Mouse (Mus musculus): ENCODE data around the gene Crmp1.
A peak's percentile ranks its signal among the peaks of the same experiment; 100 is the strongest.

The Crmp1 gene

GRCm38 (mm10) chr5:37298370-37298769 is 56.6 kb downstream of the Crmp1 start:
- peak; percentile 15 for DNase-seq (ENCODE audit: low spot score)

- DNase-seq (ENCODE audit: low spot score), result no peak
These were observed 68.3 kb downstream of the Crmp1 start for GRCm38 (mm10) chr5:37310026-37310425.

- DNase-seq (ENCODE audit: low spot score), result no peak
These were observed 71.4 kb downstream of the Crmp1 start for GRCm38 (mm10) chr5:37312980-37313722.

GRCm38 (mm10) chr5:37318715-37319114 is 77.0 kb downstream of the Crmp1 start:
- DNase-seq (ENCODE audit: low spot score), result no peak

- no peak for DNase-seq (ENCODE audit: low spot score)
These were observed 78.4 kb downstream of the Crmp1 start for GRCm38 (mm10) chr5:37320174-37320573.

- no peak for DNase-seq (ENCODE audit: low spot score)
These were observed 79.0 kb downstream of the Crmp1 start for GRCm38 (mm10) chr5:37320761-37321160.

GRCm38 (mm10) chr5:37326675-37327074 is 84.9 kb downstream of the Crmp1 start:
- DNase-seq (ENCODE audit: low spot score), result no peak

- no peak for DNase-seq (ENCODE audit: low spot score)
These were observed 88.9 kb downstream of the Crmp1 start for GRCm38 (mm10) chr5:37330449-37331132.

GRCm38 (mm10) chr5:37331133-37331505 is 89.4 kb downstream of the Crmp1 start:
- no peak for DNase-seq (ENCODE audit: low spot score)

GRCm38 (mm10) chr5:37332066-37332465 is 90.3 kb downstream of the Crmp1 start:
- DNase-seq (ENCODE audit: low spot score), result no peak

GRCm38 (mm10) chr5:37335061-37335460 is 93.3 kb downstream of the Crmp1 start:
- no peak for DNase-seq (ENCODE audit: low spot score)

GRCm38 (mm10) chr5:37336485-37337105 is 94.9 kb downstream of the Crmp1 start, which contains the start of gene Evc:
TSS of gene Evc (minus strand) at chr5:37336894.
- DNase-seq (ENCODE audit: low spot score), result peak; percentile 71

GRCm38 (mm10) chr5:37337696-37338095 is 96.0 kb downstream of the Crmp1 start:
- DNase-seq (ENCODE audit: low spot score), result no peak

GRCm38 (mm10) chr5:37338288-37338687 is 96.5 kb downstream of the Crmp1 start, which contains the start of gene Evc2:
TSS of gene Evc2 (plus strand) at chr5:37338499.
- DNase-seq (ENCODE audit: low spot score), result peak; percentile 76
